Mouse (Mus musculus) megakaryocyte progenitor cell, adult 5-6 weeks (primary cell): ENCODE measurements around the gene Caprin2. TPM values are rescaled to one million over a fixed set of nuclear protein-coding genes. Genes with fewer than 3 reads are reported as not detected.

Source experiments
- ATAC-seq: replicated peaks from 2 replicates; pipeline ENCODE4 v1.8.0; 2016; ENCODE audit warnings: mild to moderate bottlenecking, moderate TSS enrichment, inconsistent platforms; ENCODE audit not compliant: poor library complexity
- total RNA-seq, 2 experiments: library from RNA; stranded (forward) in 1 of 2; stranded (reverse) in 1 of 2; fragments of 157-497, 149-512 nt in 1 of 2; fragments of 200-1000 nt in 1 of 2; gene quantifications; 2 replicates each; pipeline versions ENCODE4 v1.2.3 to v1.2.4; 2015 to 2017

Caprin2 gene
- total RNA-seq, 2 experiments from 2014 or later, result 4.0 to 8.8 TPM

GRCm38 (mm10) chr6:148841760-148842159 is 54.3 kb downstream of the Caprin2 start:
- ATAC-seq, result no peak

GRCm38 (mm10) chr6:148838460-148838859 is 57.6 kb downstream of the Caprin2 start:
- no peak for ATAC-seq

GRCm38 (mm10) chr6:148831728-148832121 is 64.3 kb downstream of the Caprin2 start:
- ATAC-seq, result peak; percentile 17; the same call in 1 of the 2 replicates

- peak; percentile 96 for ATAC-seq
Measured at GRCm38 (mm10) chr6:148830748-148831727, 65.0 kb downstream of the Caprin2 start, which contains the start of gene Ipo8. Gene Ipo8 (minus strand): TSS chr6:148831467.

DNA sequence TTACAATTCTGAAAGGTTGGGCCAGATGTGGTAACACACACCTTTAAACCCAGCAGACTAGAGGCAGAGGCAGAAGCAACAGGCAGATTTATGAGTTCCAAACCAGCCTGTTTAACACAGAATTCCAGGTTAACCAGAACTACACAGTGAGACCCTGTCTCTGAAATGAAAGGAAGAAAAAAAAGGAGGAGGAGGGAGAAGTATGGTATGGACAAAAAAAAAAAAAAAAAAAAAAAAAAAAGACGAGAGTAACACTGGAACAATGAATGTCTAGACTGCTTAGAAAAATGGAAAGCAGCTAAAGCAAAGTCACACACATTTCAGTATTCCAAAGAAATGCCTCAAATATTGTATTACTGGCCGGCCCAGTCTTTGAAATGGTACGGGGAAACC is 65.7 kb downstream of the Caprin2 start:
- ATAC-seq, result no peak

- no peak for ATAC-seq
Measured at GRCm38 (mm10) chr6:148826119-148826518, 69.9 kb downstream of the Caprin2 start.

GRCm38 (mm10) chr6:148818624-148819343 is 77.3 kb downstream of the Caprin2 start:
- ATAC-seq, result no peak

GRCm38 (mm10) chr6:148816751-148817150 is 79.3 kb downstream of the Caprin2 start:
- no peak for ATAC-seq

DNA sequence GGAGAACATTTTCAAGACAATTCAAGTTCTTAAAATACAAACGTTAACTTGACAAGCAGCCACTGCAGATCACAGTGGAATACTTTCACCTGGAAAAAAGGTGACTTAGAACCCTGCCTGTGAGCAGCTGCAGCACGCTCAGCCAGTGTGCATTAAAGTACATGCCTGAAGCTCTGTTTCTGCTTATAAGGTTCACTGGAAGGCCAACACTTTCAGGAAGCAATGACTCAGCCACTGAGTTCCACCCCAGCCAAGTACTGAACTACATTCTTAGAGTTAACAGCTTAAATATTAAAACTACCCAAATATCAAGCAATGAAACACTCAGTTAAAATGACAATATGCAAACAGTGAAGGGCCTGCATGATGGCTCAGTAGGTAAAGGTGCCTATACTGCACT is 84.9 kb downstream of the Caprin2 start:
- ATAC-seq, result no peak

GRCm38 (mm10) chr6:148799773-148800172 is 96.3 kb downstream of the Caprin2 start:
- ATAC-seq, result no peak

DNA sequence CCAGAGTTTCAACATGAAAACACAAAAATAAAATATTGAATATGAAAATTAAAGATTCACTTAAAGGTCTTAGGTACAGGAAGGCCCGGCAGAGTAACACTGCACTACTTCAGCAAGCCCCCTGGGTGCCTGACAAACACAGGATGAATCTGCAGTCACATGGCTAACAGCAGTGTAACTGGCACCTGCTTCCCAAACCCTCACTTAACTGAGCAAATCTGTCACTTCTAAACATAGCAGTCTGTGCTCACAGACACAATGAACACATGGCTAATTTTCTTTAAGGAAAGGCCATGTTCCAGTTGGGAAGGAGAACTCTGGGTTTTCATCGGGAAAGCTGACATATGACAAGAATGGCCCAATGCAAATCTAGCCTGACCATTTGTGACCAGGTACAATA is 100.9 kb downstream of the Caprin2 start:
- no peak for ATAC-seq

Other genes with a start within 250 kb of the Caprin2 start
- 31.4 and 35.0 TPM in 2 replicates for gene Ipo8, start 64.8 kb downstream of the Caprin2 start, total RNA-seq (2015)
- gene Ipo8, start 64.8 kb downstream of the Caprin2 start, total RNA-seq (2017), result 39.9 and 49.8 TPM in 2 replicates
- 43.3 and 43.6 TPM in 2 replicates for gene Sinhcaf, start 50.2 kb upstream of the Caprin2 start, total RNA-seq (2015)
- 97.8 and 122 TPM in 2 replicates for gene Sinhcaf, start 50.2 kb upstream of the Caprin2 start, total RNA-seq (2017)
- gene Dennd5b, start 205.4 kb upstream of the Caprin2 start, total RNA-seq (2015), result 2.6 and 3.1 TPM in 2 replicates
- gene Dennd5b, start 205.4 kb upstream of the Caprin2 start, total RNA-seq (2017), result 2.3 and 4.3 TPM in 2 replicates
- not detected in 2 replicates for gene Gm10203, start 233.9 kb upstream of the Caprin2 start, total RNA-seq (2015)
- not detected in 2 replicates for gene Gm10203, start 233.9 kb upstream of the Caprin2 start, total RNA-seq (2017)
- 8.2 and 21.1 TPM in 2 replicates for gene Etfbkmt, start 243.6 kb upstream of the Caprin2 start, total RNA-seq (2015)
- gene Etfbkmt, start 243.6 kb upstream of the Caprin2 start, total RNA-seq (2017), result 6.9 and 10.8 TPM in 2 replicates